ENCODE assay signal across 14 mouse cellular contexts in the genomic region with DNA sequence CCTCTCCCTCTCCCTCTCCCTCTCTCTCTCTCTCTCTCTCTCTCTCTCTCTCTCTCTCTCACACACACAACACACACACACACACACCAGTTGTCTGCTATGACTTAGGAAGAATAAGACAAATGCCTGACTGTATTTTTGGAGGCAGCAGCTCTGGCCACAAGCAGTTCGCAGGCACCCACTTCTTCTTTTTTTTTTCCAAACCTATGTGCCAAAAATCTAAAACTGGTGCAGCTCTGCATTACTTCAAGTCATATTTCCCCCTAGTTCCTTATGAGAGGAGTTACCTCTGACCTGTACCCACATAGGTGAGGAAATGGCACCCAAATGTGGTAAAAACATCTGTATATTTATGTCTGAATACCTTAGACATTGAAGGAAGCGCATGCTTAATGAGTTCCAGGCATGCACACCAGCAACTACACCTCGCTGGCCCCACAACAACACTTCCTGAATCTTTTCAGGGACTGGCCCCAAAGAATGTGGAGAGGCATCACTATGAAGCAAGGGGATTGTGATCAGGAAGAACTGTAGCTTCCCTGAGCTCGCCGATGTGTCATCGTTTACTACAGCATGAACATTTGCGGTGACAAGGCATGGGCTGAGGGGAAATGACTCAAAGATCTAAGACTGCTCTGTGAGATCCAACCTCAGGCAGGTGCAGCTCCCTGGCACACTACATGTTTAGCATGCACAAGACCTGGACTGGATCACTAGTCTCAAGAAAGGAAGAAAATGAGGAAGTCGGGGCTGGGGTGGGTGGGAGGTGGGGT.
DNase-seq lines count a peak whose midpoint lies in the region; ATAC-seq and TF ChIP-seq lines count a peak whose summit lies in the region.
"Had no signal": no experiment of that assay in that cellular context is flagged by ENCODE, and none has a peak within 500 bp of the region (broad histone marks: within the 10 kb centered on the region; RNA-seq: fewer than 3 reads in every experiment).

No protein-coding gene starts in this region.

- DNase-seq in 3134 (ENCODE audit: extremely low read depth, insufficient read length, low spot score), result peak; percentile 21
- DNase-seq in brain, adult 2 months (ENCODE audit: low read depth, low spot score), result peak; percentile 56
- DNase-seq in layer of hippocampus, adult 9-11 months, result no peak
- DNase-seq in ovary, postnatal 10 days (ENCODE audit: low spot score), result no peak
- DNase-seq in kidney, postnatal 14 days, result no peak
- no peak for DNase-seq in layer of hippocampus, adult 18-20 months (ENCODE audit: low spot score in 2 of 2)

- no peaks in the 10 kb centered on the region for H3K27me3 ChIP-seq in C2C12 (ENCODE audit: control insufficient read depth, insufficient read depth, insufficient read length)
- H3K27me3 ChIP-seq: embryonic facial prominence, embryonic 13.5 days; heart, embryonic 13.5 days; kidney, embryonic 15.5 days; limb, embryonic 15.5 days; neural tube, embryonic 13.5 days had no signal

- no peaks in the 10 kb centered on the region for H3K36me3 ChIP-seq in C2C12 (ENCODE audit: control insufficient read depth, insufficient read depth)
- H3K36me3 ChIP-seq: embryonic facial prominence, embryonic 13.5 days; heart, embryonic 13.5 days; kidney, embryonic 15.5 days; limb, embryonic 15.5 days; midbrain, embryonic 12.5 days; neural tube, embryonic 13.5 days had no signal

- H3K79me2 ChIP-seq in C2C12 (ENCODE audit: control insufficient read depth, insufficient read depth), result no peaks in the 10 kb centered on the region

- TF ChIP-seq CTCF in C2C12 (IDR thresholded peaks at IDR 0.05; ENCODE audit: control insufficient read depth, insufficient read depth, insufficient read length), result no peak

- H3K79me3 ChIP-seq in C2C12 (ENCODE audit: low read depth), result no peaks in the 10 kb centered on the region

- H3ac ChIP-seq in C2C12 (ENCODE audit: control insufficient read depth, insufficient read length, low read depth), result no peak overlapping the region

- 0 out of 2 replicates have a peak, but pooled peaks have one; percentile 41 for ATAC-seq in megakaryocyte-erythroid progenitor cell, adult 5-6 weeks (replicated peaks; ENCODE audit: low FRiP score, low TSS enrichment, poor library complexity, severe bottlenecking)

- H3K4me3 ChIP-seq in C2C12 (ENCODE audit: insufficient read depth, poor library complexity, severe bottlenecking), result no peak overlapping the region
- H3K4me3 ChIP-seq: embryonic facial prominence, embryonic 13.5 days; heart, embryonic 13.5 days; kidney, embryonic 15.5 days; limb, embryonic 15.5 days; midbrain, embryonic 12.5 days; neural tube, embryonic 13.5 days had no signal

TF ChIP-seq in C2C12, 6 proteins besides CTCF, POLR2A, EP300 and RAD21:
- TF ChIP-seq CEBPB (IDR thresholded peaks at IDR 0.05; ENCODE audit: low read depth) (peak; percentile 29), MYOD1 (IDR thresholded peaks at IDR 0.05; ENCODE audit: control insufficient read depth, insufficient read length, low read depth) (peak; percentile 88), MYOG (IDR thresholded peaks at IDR 0.05; ENCODE audit: control insufficient read depth, extremely low read depth, insufficient read length) (no peak), FOSL1 (IDR thresholded peaks at IDR 0.05; ENCODE audit: insufficient read depth, low read length, poor library complexity, severe bottlenecking) (peak; percentile 58), MAX (IDR thresholded peaks at IDR 0.05) (peak; percentile 59)

Comparison
In these comparisons a context has a peak if more than half of its experiments do, and no peak if none do; other contexts are left out.
1. DNase-seq: peak in 3134 (single experiment) and brain, adult 2 months (single experiment); none in layer of hippocampus, adult 9-11 months (single experiment), ovary, postnatal 10 days (single experiment), kidney, postnatal 14 days (single experiment) and layer of hippocampus, adult 18-20 months (0 of 2).